Mouse (Mus musculus): Measurements from ENCODE around the gene Phip.

Phip gene

GRCm38 (mm10) chr9:82866121-82866520, 109.2 kb downstream of the Phip start:
- no peak for DNase-seq

GRCm38 (mm10) chr9:82861775-82862430, 113.4 kb downstream of the Phip start:
- no peak for DNase-seq

GRCm38 (mm10) chr9:82861316-82861715, 114.0 kb downstream of the Phip start:
- no peak for DNase-seq

- no peak for DNase-seq
Measured at GRCm38 (mm10) chr9:82860805-82861204, 114.5 kb downstream of the Phip start.

GRCm38 (mm10) chr9:82856241-82856640, 119.1 kb downstream of the Phip start:
- DNase-seq = no peak

- DNase-seq = no peak
Measured at GRCm38 (mm10) chr9:82854973-82855614, 120.2 kb downstream of the Phip start.

- no peak for DNase-seq
Measured at GRCm38 (mm10) chr9:82854040-82854439, 121.3 kb downstream of the Phip start.

- no peak for DNase-seq
Measured at GRCm38 (mm10) chr9:82842671-82843070, 132.6 kb downstream of the Phip start.

- DNase-seq = no peak
Measured at GRCm38 (mm10) chr9:82835921-82836320, 139.4 kb downstream of the Phip start.

- no peak for DNase-seq
Measured at GRCm38 (mm10) chr9:82831891-82832290, 143.4 kb downstream of the Phip start.

GRCm38 (mm10) chr9:82829693-82830430, 145.5 kb downstream of the Phip start:
- DNase-seq = peak; percentile 85

- DNase-seq = peak; percentile 6
Measured at GRCm38 (mm10) chr9:82829007-82829689, 146.2 kb downstream of the Phip start, which contains the start of gene Irak1bp1. Irak1bp1 (plus strand) TSS chr9:82829540.

- DNase-seq = no peak
Measured at GRCm38 (mm10) chr9:82826426-82826825, 148.9 kb downstream of the Phip start.
